Mouse (Mus musculus) olfactory bulb, adult 2 months (tissue): ENCODE data around the gene Pth2. TPM values are rescaled to one million over a fixed set of nuclear protein-coding genes. Genes with fewer than 3 reads are reported as not detected.

Experiments used
- H3K27ac ChIP-seq: fragments of 200-500 bp; 2 replicates; pipeline ENCODE4 v1.5.1; 2012; ENCODE audit warnings: low read depth, low read length; ENCODE audit not compliant: insufficient read depth
- H3K4me1 ChIP-seq: fragments of 200-500 bp; 2 replicates; pipeline ENCODE4 v1.6.1; 2012; ENCODE audit warnings: low read length; ENCODE audit not compliant: control insufficient read depth, insufficient read depth
- H3K4me3 ChIP-seq: fragments of 200-500 bp; 2 replicates; pipeline ENCODE4 v1.5.1; 2012; ENCODE audit warnings: mild to moderate bottlenecking, low read depth, low read length, moderate library complexity; ENCODE audit not compliant: insufficient read depth
- CTCF ChIP-seq: fragments of 200-500 bp; IDR thresholded peaks from 2 replicates; pipeline ENCODE4 v1.5.1; 2012; ENCODE audit warnings: low read depth, mild to moderate bottlenecking, low read length, moderate library complexity; ENCODE audit not compliant: insufficient read depth
- POLR2A ChIP-seq: fragments of 200-500 bp; IDR thresholded peaks from 2 replicates; pipeline ENCODE4 v1.6.1; 2012; ENCODE audit warnings: mild to moderate bottlenecking, low read depth, low read length, moderate library complexity; ENCODE audit not compliant: insufficient read depth
- WGBS: fragments of 180-500 bp; shearing (Covaris S2); methylation state at CpG from one replicate; pipeline ENCODE4 v1.1.7; 2018; 5-methylcytosine and 5-hydroxymethylcytosine counted together
- polyA plus RNA-seq: library from polyadenylated mRNA; stranded (reverse); fragments of >200 nt; gene quantifications from 2 replicates; pipeline ENCODE4 v1.2.4, GENCODE M21; 2012; ENCODE audit warnings: low replicate concordance; ENCODE audit not compliant: missing spikeins, insufficient read depth, insufficient read length

The Pth2 gene
- polyA plus RNA-seq, 1 experiment, result not detected

DNA sequence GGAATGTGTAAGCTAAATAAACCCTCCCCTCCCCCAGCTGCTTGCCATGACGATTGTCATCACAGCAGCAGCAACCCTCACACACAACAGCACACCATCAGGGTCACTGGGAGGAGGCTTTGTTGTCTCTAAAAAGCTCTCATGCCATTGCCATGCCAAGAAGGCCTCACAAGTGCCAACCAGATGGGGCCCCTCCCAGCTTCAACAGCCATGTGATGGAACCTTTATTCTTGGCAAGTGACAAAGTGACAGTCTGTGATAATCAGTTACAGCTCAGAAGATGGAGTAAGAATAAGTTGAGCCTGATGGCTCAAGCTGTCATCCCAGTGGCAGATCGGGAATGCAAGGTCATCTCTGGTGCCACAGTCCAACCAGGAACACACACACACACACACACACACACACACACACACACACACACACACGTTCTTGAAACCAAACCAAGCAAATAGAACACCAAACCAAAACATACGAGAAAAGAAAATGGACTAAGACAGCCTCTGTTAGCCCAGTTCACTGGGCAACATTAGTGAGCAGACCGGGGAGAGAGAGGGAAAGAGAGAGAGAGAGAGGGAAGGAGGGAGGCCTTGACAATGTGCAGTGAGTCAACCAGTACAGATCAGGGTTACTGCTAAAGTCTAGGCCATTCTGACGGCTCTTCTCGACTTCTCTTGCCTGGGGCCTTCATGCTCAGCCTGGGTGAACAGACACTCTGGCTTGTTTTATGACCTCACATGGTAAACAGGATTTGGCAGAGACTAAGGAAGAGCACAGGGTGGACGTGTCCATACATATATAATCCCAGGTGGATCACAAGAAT is 40.7 kb upstream of the Pth2 start:
- 82% methylated on average over 8 of the region's 8 CpGs for WGBS
- Histone ChIP-seq H3K4me1 (peaks cover 4% of the 10 kb centered on the region), H3K4me3 (no peak overlapping the region), H3K27ac (no peak overlapping the region)
- TF ChIP-seq CTCF (no peak), POLR2A (no peak)

- TF ChIP-seq CTCF (no peak), POLR2A (no peak)
- H3K4me3 ChIP-seq, result no peak overlapping the region
- no peaks in the 10 kb centered on the region for H3K4me1 ChIP-seq
- 88% methylated on average over 3 of the region's 3 CpGs for WGBS
- no peak overlapping the region for H3K27ac ChIP-seq
These were observed 39.5 kb upstream of the Pth2 start for GRCm38 (mm10) chr7:45141319-45141718.

- no peak overlapping the region for H3K4me3 ChIP-seq
- WGBS, result 92% methylated on average over 5 of the region's 5 CpGs
- H3K27ac ChIP-seq, result no peak overlapping the region
- TF ChIP-seq CTCF (no peak), POLR2A (no peak)
- no peaks in the 10 kb centered on the region for H3K4me1 ChIP-seq
These were observed 38.9 kb upstream of the Pth2 start for GRCm38 (mm10) chr7:45141914-45142313.

DNA sequence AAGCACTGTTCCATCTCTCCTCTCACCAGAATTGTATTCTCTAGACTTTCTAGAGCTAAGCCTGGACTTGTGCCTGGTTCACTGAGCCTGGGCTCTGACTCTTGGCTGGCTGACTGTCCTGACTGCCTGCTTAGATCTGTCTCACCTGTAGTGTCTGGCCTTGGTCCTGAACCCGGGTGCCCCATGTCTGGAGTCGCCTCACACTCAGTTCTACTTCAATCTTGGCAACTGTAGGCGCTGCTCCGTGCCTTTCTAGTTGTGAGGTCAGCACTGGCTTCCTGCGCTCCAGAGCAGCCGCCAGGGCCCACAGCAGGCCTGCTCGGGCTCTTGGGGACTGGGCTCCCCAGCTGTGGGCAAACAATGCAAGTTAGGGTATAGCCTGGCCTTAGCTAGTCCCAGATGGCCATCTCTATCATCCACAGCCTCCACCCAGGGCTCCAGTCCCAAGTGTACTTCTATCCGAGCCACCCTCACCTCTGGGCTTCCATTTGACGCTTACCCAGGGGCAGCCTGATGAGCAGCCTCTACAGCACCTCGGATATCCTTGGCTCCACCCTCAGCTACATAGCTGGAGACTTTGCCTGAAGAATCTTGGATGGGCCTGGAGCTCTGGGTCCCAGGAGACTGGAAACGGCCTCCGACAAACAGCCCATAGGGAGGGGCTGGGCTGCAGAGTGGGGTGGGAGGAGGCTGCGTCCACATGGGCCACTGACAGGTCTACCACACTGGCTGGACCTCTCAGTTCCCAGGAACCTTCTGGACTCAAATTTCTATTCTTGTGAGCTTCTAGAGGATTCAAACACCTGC is 36.2 kb upstream of the Pth2 start:
- no peak for TF ChIP-seq CTCF
- 94% methylated on average over 13 of the region's 13 CpGs for WGBS
- H3K27ac ChIP-seq, result no peak overlapping the region
- no peaks in the 10 kb centered on the region for H3K4me1 ChIP-seq
- no peak overlapping the region for H3K4me3 ChIP-seq

- H3K27ac ChIP-seq, result no peak overlapping the region
- WGBS, result 96% methylated on average over 8 of the region's 8 CpGs
- TF ChIP-seq POLR2A, result no peak
- no peak for TF ChIP-seq CTCF
- H3K4me3 ChIP-seq, result no peak overlapping the region
- no peaks in the 10 kb centered on the region for H3K4me1 ChIP-seq
These were observed 35.3 kb upstream of the Pth2 start for GRCm38 (mm10) chr7:45145460-45145859.

GRCm38 (mm10) chr7:45147267-45147666 is 33.5 kb upstream of the Pth2 start:
- no peak overlapping the region for H3K4me3 ChIP-seq
- H3K4me1 ChIP-seq, result no peaks in the 10 kb centered on the region
- H3K27ac ChIP-seq, result no peak overlapping the region
- TF ChIP-seq CTCF (no peak), POLR2A (no peak)
- WGBS, result 94% methylated on average over 11 of the region's 11 CpGs

- Histone ChIP-seq H3K4me1 (no peaks in the 10 kb centered on the region), H3K4me3 (no peak overlapping the region), H3K27ac (no peak overlapping the region)
- WGBS, result 94% methylated on average over 11 of the region's 11 CpGs
- no peak for TF ChIP-seq POLR2A
- no peak for TF ChIP-seq CTCF
These were observed 32.9 kb upstream of the Pth2 start for GRCm38 (mm10) chr7:45147899-45148298.

- WGBS, result 69% methylated on average over 4 of the region's 4 CpGs
- no peaks in the 10 kb centered on the region for H3K4me1 ChIP-seq
- H3K27ac ChIP-seq, result no peak overlapping the region
- TF ChIP-seq POLR2A (no peak), CTCF (no peak)
- no peak overlapping the region for H3K4me3 ChIP-seq
These were observed 32.2 kb upstream of the Pth2 start for GRCm38 (mm10) chr7:45148534-45149098.

GRCm38 (mm10) chr7:45149545-45149944 is 31.2 kb upstream of the Pth2 start:
- Histone ChIP-seq H3K4me3 (no peak overlapping the region), H3K4me1 (no peaks in the 10 kb centered on the region), H3K27ac (no peak overlapping the region)
- WGBS, result 75% methylated on average over 6 of the region's 6 CpGs
- no peak for TF ChIP-seq CTCF
- TF ChIP-seq POLR2A, result no peak

GRCm38 (mm10) chr7:45150321-45150720 is 30.5 kb upstream of the Pth2 start:
- H3K4me1 ChIP-seq, result peaks cover 4% of the 10 kb centered on the region; the same call in 1 of the 2 replicates
- WGBS, result 72% methylated on average over 4 of the region's 4 CpGs
- no peak for TF ChIP-seq CTCF
- no peak overlapping the region for H3K4me3 ChIP-seq
- H3K27ac ChIP-seq, result no peak overlapping the region
